Mouse (Mus musculus): Measurements from ENCODE around the gene Ckm.

Gene Ckm

DNA sequence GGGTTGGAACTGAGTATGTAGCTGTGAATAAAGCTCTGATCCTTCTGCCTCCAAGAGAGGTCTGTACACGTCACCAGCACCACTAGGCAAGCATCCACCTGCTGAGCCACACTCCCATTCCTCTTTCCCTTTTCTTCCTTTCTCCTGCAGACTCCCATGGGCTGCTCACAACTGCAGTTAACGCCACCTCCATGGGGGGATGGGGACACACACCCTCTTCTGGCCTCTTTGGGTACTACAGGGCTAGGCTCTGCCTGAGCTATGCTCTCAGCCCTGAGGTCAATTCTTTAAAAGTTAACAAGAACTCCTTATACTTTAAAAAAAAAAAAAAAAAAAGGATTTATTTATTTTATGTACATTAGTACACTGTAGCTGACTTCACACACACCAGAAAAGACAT, 27.9 kb downstream of the Ckm start:
- no peak for DNase-seq (ENCODE audit: low spot score in 2 of 2)

DNA sequence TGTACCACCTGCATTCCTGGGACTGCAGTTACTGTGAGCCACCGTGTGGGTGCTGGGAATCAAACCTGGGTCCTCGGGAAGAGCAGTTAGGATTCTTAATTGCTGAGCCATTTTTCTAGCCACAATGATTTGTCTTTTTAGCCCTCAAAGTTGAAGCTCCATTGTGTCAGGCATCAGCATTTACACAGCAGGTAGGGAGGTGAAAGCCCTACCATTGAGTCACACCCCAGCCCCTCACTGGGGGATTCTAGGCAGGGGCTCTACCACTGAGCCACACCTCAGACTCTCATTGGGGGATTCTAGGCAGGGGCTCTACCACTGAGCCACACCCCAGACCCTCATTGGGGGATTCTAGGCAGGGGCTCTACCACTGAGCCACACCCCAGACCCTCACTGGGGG, 31.7 kb downstream of the Ckm start:
- no peak for DNase-seq (ENCODE audit: low spot score in 2 of 2)

DNA sequence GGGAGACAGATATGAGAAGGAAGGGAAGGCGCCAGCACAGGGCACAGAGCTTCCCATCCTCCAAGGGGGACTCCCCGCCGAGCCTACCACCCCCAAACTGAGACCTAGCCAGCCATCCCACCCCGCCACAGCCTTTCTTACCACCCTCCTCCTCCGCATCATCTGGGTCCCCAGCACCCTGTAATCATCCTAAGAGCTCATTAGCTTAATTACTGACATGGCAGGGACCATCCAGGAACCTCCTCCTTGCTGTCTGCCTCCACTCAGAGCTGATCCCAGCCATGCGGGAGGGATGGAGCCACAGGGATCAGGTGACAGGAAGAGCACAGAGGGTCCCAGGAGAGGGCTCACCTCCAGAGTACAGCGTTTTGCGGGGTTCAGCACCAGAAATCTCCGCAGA, 32.5 kb downstream of the Ckm start:
- no peak for DNase-seq (ENCODE audit: low spot score in 2 of 2)

DNA sequence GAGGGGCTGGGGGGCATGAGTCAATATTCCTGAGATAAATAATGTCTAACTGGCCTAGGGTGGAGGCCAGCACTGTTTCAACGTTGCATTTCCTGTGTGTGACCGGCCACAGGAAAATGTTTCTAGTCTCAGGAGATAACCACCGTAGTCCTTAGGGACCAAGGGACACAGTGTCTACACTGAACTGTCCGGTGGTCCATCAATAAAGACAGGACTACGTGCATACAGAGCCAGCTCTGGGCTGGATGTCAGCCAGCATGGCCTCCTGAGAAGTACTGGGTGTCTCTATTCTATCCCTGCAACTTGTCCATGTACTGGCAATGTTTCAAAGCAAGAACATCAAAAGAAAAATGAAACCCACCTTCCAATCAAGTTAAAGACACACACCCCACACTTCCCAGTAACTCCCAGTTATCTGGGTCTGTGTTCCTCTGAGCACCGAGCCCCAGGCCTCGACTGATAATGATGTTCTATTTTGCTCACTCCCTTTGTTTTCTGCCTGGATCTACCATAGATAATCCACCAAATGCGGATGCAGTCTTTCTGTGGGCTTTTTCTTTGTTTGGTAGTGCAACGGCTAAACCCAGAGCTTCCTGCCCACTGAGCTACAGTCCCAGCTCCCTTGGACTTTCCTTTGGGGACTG, 37.0 kb downstream of the Ckm start:
- no peak for DNase-seq (ENCODE audit: low spot score in 2 of 2)

DNA sequence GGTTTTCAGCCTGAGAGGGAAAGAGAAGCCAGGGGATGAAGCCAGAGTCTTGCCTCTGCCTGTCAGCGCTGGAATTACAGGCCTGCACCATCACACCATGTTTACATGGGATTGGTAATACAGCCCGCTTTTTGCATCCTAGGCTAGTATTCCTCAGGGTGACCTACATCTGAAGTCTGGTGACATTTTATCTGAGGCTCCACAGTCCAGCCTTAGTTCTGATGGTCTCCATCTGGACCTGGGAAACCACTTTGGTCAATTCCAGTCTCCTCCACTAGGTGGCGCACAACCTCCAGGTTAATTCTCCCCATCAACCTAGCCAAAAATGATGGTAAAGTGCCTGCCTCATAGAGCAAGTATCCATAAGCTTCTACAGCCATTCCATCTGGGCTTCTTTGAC, 38.8 kb downstream of the Ckm start:
- peak; percentile 92 for DNase-seq (ENCODE audit: low spot score in 2 of 2)

DNA sequence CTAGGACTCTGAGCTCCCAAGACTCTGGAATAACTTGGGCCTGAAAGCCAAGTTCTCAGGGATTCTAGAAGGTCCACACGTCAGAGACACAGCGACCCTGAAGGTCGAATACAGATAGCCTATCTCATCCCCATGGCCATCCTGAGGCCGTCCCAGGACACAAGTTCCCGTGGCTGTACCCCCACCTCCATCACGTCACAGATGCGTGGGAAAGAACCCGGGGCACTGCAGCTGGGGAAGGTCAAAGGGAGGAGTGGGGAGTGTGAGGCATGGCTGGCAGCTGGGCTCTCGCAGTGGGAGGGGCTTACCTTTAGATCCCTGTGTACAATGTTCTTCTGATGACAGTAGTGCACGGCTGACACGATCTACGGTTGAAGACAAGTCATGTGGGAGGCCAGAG, 40.2 kb downstream of the Ckm start:
- no peak for DNase-seq (ENCODE audit: low spot score in 2 of 2)

DNA sequence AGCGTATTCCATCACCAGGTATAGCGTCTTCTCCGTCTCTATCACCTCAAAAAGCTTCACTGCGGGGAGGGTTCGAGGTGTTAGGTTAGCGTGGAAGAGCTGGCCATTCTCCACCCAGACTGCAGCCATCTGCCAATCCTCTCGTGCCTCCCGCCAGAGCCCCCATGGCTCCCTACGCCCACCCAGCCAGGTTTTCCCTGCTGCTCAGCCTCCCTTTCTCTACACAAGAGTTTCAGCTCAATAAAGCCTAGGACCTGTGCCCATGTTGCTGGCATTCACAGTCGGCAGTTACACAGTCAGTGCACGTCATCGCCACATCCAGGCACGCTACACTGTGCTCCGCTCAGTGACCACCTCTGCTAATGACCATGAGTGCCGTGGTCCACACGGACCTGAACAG, 43.1 kb downstream of the Ckm start:
- no peak for DNase-seq (ENCODE audit: low spot score in 2 of 2)

DNA sequence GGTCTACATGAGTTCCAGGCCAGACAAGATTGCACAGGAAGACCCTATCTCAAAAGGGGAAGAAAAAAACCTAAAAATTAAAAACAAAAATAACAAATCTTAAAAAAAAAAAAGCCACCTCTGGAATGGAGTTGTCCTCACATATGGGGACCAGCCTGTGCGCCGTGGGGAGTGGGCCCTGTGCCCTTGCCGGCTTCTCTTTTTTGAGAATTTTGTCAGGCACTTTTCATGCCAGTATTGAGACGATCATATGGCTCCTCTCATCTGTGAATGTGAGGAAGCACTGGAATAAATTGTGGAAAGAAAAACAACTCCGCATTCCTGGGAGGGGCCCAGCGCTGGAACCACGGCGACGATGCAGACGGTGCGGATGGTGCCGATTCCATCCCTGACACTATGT, 44.6 kb downstream of the Ckm start:
- no peak for DNase-seq (ENCODE audit: low spot score in 2 of 2)

DNA sequence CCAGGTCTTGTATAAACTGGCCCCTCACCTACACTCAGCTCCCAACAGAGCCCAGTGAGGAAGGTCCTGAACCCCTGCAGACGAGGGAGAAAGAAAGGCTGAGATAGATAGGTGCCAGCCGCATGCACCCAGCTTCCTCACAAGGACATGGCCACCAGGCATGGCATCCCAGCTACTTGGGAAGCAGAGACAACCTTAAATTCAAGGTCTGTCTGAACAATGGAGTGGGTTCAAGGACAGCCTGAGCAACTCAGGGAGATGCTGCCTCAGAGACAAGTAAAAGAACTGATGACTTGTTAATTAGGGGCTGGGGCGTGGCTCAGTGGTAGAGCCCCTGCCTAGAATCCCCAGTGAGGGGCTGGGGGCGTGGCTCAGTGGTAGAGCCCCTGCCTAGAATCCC, 50.6 kb downstream of the Ckm start:
- no peak for DNase-seq (ENCODE audit: low spot score in 2 of 2)

DNA sequence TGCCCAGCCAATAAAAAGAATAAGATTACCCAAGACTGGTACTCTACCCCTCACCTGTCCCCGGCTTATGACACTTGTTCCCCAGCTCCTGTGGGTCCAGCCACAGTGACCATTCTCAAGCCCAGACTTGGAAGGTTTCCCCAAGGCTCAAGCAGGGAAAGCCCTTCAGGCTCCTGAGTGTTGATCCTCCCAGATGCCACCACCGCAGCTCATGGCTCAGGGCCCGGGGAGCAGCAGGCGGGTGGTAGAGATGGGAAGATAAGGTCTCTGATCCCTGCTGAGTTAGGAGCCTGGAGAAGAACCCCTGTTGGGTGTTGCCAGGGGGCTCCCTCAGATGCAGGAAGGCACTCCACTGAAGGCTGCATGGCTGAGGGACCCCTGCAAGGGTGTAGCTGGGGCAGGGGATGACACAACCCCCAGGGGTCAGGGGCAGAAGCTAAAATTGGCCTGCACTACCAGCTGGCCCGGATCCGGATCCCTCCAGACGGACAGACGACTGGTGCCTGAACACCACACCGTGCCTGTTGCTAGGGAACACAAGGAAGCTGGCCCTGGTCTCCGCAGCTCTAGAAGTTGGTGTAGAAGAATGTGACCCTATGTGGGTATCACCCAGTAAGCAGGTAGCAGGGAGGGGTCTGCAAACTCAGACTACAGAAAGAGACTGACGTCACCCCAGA, 51.4 kb downstream of the Ckm start:
- no peak for DNase-seq (ENCODE audit: low spot score in 2 of 2)

DNA sequence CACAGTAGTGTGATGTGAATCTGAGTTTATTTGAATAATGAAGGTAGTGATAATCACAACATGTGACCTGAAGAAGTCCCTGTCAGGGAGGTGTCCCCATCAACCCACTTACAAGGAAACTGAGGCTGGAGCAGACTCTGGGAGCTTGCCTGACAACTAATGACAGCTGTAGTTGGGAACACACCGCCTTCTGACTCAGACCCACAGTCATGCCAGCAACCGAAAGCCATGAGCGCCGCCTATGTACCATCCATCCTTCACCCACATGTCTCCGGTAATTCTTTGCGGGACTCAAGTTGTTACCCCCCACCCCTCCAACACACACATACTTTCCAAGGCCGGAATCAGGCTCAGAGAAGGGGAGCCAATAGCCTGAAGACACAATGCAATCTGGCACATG, 52.1 kb downstream of the Ckm start:
- DNase-seq (ENCODE audit: low spot score in 2 of 2), result peak; percentile 36 to 41

DNA sequence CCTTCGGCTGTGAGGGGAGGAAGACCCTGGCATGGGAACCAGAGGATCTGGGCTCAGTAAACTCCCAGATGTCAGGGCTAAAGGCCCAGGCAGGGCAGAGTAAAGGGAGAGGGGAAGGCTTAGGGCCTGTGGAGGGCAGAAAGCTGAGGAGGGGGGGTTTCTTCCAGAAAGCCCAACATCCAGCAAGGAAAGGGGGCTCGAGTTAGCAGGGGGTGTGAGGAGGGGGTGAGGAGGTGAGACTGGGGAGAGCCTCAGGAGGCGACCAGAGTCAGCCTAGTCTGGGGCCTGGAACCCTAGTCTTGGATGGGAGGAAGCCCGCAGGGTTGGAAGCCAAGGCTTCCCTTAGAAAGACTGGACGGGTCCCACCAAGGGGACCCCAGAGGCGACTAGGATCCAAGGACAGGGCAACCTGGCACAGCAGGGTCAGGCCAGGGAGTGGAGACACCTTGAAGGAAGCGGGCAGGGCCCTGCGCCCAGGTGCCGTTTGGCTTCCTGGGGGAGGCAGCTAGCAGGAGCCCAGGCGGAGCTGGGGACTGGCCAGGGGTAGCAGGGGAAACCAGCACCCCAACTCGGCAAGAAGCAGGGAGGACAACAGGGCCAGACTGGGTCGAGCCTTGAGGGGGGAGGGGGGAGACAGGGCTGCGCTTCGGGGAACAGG, 53.0 kb downstream of the Ckm start:
- no peak for DNase-seq (ENCODE audit: low spot score in 2 of 2)

DNA sequence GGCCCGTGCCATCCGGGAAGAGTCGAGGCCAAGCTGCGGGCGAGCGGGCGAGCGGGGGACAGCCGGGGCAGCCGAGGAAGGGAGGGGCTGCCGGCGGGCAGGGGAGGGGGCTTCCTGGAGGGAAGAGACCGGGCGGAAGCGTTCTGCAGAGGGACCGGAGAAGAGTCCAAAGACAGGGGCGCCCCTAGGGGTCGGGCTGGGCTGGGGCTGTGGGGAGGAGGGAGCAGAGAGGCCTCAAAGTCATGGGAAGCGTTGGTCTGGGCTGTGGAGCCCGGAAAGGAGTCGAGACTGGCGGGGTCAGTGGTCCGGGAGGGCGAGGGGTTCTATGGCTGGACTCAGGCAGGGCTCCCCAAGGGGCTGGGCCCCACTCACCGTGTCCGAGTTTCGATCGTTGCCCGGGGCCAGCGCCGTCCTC, 53.5 kb downstream of the Ckm start:
- DNase-seq (ENCODE audit: low spot score in 2 of 2), result peak in 1 of 2 experiments; percentile 22

DNA sequence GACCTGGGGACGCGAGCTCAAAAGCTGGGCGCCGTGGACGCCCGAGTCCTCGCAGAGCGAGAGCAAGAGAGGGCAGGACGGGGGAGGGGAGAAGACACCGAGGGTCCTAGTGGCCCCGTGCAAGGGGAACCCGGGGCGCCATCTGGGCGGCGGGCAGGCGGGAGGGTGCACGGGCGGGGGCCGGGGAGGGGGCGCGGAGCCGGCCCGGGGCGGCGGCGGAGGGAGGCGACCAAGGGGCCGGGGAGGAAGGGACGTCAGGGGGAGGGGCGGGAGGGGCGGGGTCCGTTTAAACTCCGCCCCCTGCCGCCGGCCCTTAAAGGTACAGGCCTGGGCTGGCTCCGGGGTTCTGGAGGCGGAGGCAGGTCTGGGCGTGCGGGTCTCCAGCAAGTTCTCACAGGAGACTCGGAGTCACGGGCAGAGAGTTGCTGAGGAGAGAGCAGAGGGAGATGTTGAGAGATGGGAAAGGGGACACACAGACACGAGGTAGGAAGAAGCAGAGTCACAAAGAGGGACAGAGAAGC, 54.1 kb downstream of the Ckm start, which contains the start of gene Mark4:
Gene Mark4, minus strand, starts transcription at position 231 of the 521 bp plus-strand sequence.
- DNase-seq (ENCODE audit: low spot score in 2 of 2), result peak; percentile 63 to 70

DNA sequence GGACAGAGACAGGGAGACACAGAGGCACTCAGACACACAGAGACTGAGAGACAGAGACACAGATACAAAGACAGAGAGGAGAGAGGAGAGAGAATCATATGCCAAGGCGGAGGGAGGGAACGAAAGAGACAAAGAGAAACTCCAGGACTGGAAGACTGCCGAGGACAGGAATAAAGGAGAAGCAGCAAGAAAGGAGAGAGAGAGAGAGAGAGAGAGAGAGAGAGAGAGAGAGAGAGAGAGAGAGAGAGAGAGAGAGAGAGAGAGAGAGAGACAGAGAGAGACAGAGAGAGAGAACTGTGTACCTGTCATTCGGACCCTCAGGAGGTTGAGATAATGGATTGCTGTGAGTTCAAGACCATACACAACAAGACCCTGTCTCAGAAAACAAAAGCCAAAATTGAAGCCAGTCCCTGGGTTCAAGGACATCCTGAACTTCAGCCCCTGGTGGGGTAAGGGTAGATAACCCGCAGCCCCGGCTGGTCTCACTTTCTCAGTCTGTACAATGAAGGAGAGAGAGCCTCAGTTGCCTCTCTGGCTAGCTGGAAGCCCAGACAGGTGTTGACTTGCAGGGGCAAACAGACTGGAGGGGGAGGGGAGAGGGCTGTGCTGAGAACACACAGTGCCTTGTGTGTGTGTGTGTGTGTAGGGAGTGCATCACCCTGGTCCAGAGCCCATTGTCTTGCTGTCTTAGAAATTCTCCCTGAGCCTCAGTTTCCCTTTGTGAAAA, 54.7 kb downstream of the Ckm start:
- DNase-seq (ENCODE audit: low spot score in 2 of 2), result no peak

DNA sequence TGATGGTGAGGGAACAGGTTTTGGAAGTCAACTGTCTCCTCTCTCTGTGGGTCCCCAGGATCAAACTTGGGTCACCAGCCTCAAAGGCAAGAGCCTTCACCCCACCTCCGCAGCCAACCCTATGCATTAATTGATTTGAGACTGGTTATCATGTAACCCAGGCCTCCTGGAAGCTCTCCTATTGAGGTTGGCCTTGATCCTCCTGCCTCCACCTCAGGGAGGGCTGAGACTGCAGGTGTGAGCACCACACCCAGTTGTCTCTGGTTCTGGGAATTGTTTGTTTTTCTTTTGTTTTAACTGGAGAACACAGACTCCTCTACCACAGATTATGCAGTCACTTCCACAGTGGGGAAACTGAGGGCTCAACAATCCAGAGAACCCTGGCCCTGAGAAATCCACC, 55.9 kb downstream of the Ckm start:
- DNase-seq (ENCODE audit: low spot score in 2 of 2), result no peak

DNA sequence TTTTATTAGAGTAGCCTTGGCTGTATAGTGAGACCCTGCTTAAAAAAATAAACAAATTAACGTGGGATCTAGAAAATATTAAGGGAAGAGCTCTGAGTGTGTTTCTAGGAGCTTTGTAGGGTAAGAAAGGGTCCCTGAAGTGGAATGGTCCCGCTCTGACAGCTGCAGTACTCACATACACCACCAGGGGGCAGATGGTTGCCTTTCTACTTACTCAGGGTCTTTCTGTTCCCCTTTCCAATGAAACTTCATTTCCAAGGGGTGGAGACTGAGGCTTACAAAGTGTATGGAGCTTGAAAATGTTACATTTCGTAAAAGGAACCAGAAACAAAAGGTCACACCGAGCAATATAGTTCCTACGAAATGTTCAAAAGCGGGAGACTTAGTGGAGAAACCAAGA, 56.9 kb downstream of the Ckm start:
- peak; percentile 78 to 79 for DNase-seq (ENCODE audit: low spot score in 2 of 2)

DNA sequence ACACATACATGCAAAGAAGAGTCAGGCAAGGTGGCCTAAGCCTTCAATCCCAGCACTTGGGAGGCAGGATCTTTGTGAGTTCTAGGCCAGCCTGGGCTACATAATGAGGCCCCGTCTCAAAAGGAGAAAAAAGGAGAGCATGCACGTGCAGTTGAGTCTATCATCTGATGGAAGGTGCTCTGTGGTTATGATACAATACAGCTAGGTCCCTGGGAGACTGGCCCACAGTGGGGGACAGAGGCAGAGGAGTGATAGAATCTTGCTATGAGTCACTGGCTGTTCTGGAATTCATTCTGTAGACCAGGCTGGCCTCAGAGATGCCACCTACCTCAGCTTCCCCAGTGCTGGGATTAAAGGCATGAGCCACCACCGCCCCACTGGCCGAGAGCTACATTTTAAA, 57.9 kb downstream of the Ckm start:
- no peak for DNase-seq (ENCODE audit: low spot score in 2 of 2)

DNA sequence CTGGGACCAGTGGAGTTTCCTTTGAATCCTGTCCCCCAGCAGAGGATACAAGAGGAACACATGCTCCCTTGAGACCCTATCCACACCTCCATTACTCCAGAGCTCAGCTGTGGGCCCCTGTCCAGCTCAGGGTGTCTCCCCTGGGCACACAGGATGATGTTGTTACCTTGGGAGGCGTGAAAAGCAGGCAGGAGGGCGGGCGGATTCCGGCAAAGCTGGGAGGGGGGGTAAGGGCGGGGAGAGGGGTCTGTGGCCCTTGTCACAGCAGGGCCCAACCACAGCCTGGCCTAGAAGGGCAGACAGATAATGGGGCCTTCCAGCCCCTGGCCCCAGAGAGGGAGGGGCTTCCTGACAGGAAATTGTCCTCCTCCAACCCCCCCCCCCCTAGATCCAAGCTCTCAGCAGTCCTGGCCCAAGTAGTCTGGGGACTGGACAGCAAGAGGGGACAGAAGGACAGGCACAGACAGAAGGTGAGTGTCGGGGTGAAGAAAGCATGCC, 58.4 kb downstream of the Ckm start, which contains the start of gene Exoc3l2:
Gene Exoc3l2, plus strand, starts transcription at position 448 of the 498 bp plus-strand sequence.
- no peak for DNase-seq (ENCODE audit: low spot score in 2 of 2)

DNA sequence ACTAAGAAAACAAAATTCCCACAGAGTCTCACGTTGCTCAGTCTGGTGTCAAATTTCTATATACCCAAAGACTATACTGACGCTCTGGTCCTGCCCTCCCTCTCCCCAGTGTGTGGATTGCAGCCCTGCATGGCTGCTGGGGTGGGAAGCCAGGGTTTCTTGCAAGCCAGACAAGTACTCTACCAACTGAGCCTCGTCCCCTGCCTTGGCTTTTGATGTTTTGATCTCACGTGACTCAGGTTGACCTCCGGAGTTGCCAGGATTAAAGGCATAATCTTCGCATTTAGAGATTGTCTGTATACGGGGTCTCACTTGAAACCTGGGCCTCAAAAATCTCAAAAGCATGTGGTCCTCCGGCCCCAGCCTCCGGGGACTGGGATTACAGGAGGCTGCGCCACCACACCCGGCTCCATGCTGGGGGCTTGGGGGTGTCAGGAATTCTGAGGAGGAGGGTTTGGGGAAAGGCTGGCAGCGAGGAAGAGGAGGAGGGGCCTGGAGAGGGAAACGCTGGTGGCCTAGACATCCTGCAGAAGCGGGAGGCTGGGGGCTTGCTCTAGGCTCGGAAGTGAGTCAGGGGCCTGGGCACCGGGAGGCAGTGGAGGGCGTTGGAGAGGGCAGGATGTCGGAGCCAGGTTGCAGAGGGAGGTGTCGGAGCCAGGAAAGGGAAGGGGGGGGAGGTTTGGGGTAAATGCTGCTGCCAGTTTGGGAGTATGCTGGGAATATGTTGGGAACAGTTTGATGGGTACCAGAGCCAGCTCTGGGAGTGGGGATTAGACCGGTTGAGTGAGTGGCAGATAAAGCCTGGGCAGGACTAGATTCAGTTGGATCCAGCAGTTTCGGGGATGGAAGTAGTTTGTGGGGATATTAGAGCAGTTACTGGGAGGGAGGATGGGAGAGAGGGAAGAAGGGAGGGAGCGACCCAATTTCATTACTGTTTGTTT, 60.1 kb downstream of the Ckm start:
- DNase-seq (ENCODE audit: low spot score in 2 of 2), result no peak

DNA sequence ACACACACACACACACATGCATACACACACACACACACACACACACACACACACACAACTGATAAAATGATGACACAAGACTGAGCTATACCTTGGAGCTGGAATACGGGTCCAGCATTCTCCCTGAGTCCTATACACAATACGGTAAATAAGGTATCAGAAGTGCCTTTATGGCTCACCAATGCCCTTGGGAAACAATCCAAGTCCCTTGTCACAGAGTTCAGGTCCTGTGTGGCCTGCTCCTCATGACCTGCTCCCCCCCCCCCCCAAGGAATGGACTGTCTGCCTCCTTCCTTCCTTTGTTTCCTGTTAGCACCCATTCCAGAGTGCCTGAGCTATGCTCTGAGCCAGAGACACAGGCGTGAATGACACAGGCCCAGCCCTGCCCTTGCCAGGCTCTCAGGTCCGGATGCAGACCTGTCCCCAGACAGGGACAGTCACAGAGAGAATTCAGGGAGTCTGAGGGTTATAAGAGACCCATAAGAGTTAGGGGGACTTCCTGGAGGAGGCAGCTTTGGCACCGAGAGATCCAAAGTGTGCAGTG, 62.1 kb downstream of the Ckm start:
- no peak for DNase-seq (ENCODE audit: low spot score in 2 of 2)
